Mouse (Mus musculus): ENCODE measurements around the gene E330021D16Rik. TPM values are rescaled to one million over a fixed set of nuclear protein-coding genes. Genes with fewer than 3 reads are reported as not detected.
A peak's percentile ranks its signal among the peaks of the same experiment; 100 is the strongest.
"Not testable (repeated sequence)": the region's sequence is repeated elsewhere in the genome, so short reads cannot be mapped to it uniquely, and the experiment has no call there.

The E330021D16Rik gene
- polyA plus RNA-seq, 1 experiment from 2014 or later = not detected

DNA sequence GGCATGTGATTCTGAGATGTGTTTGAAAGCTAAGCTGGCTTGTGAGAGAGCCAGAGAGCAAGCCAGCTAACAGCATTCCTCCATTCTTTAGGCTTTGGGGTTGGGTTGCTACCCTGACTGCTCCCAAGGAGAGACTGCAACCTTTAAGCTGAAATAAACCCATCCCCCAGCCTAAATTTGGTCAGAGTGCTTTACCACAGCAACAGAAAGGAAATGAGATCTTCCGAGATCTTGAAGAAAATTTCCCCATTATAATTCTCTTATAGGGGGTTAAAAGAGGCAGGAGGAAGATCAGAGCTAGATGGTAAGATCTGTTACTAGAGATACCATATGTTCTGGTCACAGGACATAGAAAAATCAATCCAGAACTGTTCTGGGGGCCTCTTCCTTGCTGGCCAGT lies 34.6 kb upstream of the E330021D16Rik start:
- Histone ChIP-seq H3K9ac (ENCODE audit: low read length) (no peak overlapping the region), H3K27me3 (ENCODE audit: control insufficient read depth, insufficient read depth, low read length) (no peaks in the 10 kb centered on the region), H3K36me3 (ENCODE audit: control insufficient read depth, insufficient read depth, low read length) (no peaks in the 10 kb centered on the region), H3K4me1 (ENCODE audit: control insufficient read depth, insufficient read depth, low read length) (no peaks in the 10 kb centered on the region), H3K9me3 (replicated peaks; ENCODE audit: control insufficient read depth, low read length) (peaks cover 6% of the 10 kb centered on the region; the same call in 1 of the 2 replicates), H3K27ac (ENCODE audit: low read length) (peak overlapping the region; percentile 46; the same call in 1 of the 2 replicates), H3K4me2 (ENCODE audit: low read depth, low read length) (no peak overlapping the region), H3K4me3 (replicated peaks; ENCODE audit: low read length) (no peak overlapping the region)
- WGBS = 92% methylated on average over 1 of the region's 1 CpGs
- ATAC-seq (ENCODE audit: insufficient read depth, low FRiP score) = no peak

DNA sequence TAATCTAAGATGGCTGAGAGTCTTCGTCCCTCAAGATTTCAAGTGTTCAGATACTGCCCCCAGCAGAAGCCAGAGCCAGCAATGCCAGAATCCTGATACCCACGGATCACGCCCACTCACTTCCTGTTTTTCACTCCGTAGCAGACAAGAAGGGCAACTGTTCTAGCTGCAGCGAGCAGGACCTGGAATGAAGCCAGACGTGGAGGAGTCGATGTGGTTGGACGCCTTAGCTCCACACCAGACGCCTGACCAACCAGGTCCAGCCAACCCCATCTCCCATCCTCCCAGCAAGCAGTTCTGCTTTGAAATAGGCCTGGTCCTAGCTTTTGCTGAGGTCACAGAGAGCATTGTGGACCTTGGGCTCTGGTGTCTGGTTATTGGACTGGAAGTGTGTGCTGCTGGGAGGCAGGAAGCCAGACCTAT lies 33.9 kb upstream of the E330021D16Rik start:
- peaks cover 11% of the 10 kb centered on the region for H3K9me3 ChIP-seq (replicated peaks; ENCODE audit: control insufficient read depth, low read length)
- peak; percentile 68 for ATAC-seq (ENCODE audit: insufficient read depth, low FRiP score)
- 43% methylated on average over 9 of the region's 9 CpGs for WGBS
- H3K27me3 ChIP-seq (ENCODE audit: control insufficient read depth, insufficient read depth, low read length) = no peaks in the 10 kb centered on the region
- H3K27ac ChIP-seq (ENCODE audit: low read length) = no peak overlapping the region
- H3K4me3 ChIP-seq (replicated peaks; ENCODE audit: low read length) = no peak overlapping the region
- no peaks in the 10 kb centered on the region for H3K4me1 ChIP-seq (ENCODE audit: control insufficient read depth, insufficient read depth, low read length)
- no peaks in the 10 kb centered on the region for H3K36me3 ChIP-seq (ENCODE audit: control insufficient read depth, insufficient read depth, low read length)
- no peak overlapping the region for H3K4me2 ChIP-seq (ENCODE audit: low read depth, low read length)
- no peak overlapping the region for H3K9ac ChIP-seq (ENCODE audit: low read length)

- not testable (repeated sequence) for H3K27me3 ChIP-seq (ENCODE audit: control insufficient read depth, insufficient read depth, low read length); H3K27ac ChIP-seq (ENCODE audit: low read length); H3K9ac ChIP-seq (ENCODE audit: low read length); H3K36me3 ChIP-seq (ENCODE audit: control insufficient read depth, insufficient read depth, low read length); H3K4me2 ChIP-seq (ENCODE audit: low read depth, low read length); H3K4me3 ChIP-seq (replicated peaks; ENCODE audit: low read length); ATAC-seq (ENCODE audit: insufficient read depth, low FRiP score); H3K4me1 ChIP-seq (ENCODE audit: control insufficient read depth, insufficient read depth, low read length)
- 62% methylated on average over 2 of the region's 2 CpGs for WGBS
- H3K9me3 ChIP-seq (replicated peaks; ENCODE audit: control insufficient read depth, low read length) = peaks cover 12% of the 10 kb centered on the region
Observed at GRCm38 (mm10) chr6:136439205-136439604, 23.8 kb upstream of the E330021D16Rik start.

GRCm38 (mm10) chr6:136436151-136436550 lies 20.8 kb upstream of the E330021D16Rik start:
- not testable (repeated sequence) for H3K4me1 ChIP-seq (ENCODE audit: control insufficient read depth, insufficient read depth, low read length); H3K9ac ChIP-seq (ENCODE audit: low read length); H3K36me3 ChIP-seq (ENCODE audit: control insufficient read depth, insufficient read depth, low read length); H3K9me3 ChIP-seq (replicated peaks; ENCODE audit: control insufficient read depth, low read length); H3K4me3 ChIP-seq (replicated peaks; ENCODE audit: low read length); ATAC-seq (ENCODE audit: insufficient read depth, low FRiP score); H3K27me3 ChIP-seq (ENCODE audit: control insufficient read depth, insufficient read depth, low read length); H3K27ac ChIP-seq (ENCODE audit: low read length); H3K4me2 ChIP-seq (ENCODE audit: low read depth, low read length)
- 89% methylated on average over 3 of the region's 3 CpGs for WGBS

DNA sequence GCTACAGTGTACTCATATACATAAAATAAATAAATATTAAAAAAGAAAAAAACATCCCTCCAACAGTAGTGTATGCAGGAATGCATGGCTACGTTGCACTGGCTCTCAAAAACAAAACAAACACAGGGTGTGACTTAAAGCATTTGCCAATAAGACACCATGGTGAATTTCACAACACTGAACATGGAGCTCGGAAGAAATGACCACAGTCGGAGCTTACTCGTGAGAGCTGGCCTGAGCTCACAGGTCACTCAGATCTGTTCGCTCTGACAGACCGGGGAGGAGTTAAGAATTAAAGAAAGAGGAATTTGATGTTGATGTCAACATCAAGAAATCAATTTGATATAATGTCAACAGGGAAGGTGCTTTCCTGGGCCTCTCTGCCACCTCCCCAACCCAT lies 18.2 kb upstream of the E330021D16Rik start:
- Histone ChIP-seq H3K36me3 (ENCODE audit: control insufficient read depth, insufficient read depth, low read length) (no peaks in the 10 kb centered on the region), H3K27me3 (ENCODE audit: control insufficient read depth, insufficient read depth, low read length) (no peaks in the 10 kb centered on the region), H3K9ac (ENCODE audit: low read length) (no peak overlapping the region), H3K27ac (ENCODE audit: low read length) (no peak overlapping the region), H3K4me1 (ENCODE audit: control insufficient read depth, insufficient read depth, low read length) (peaks cover 5% of the 10 kb centered on the region; the same call in 1 of the 2 replicates), H3K9me3 (replicated peaks; ENCODE audit: control insufficient read depth, low read length) (no peaks in the 10 kb centered on the region), H3K4me2 (ENCODE audit: low read depth, low read length) (no peak overlapping the region), H3K4me3 (replicated peaks; ENCODE audit: low read length) (no peak overlapping the region)
- 84% methylated on average over 6 of the region's 6 CpGs for WGBS
- no peak for ATAC-seq (ENCODE audit: insufficient read depth, low FRiP score)

GRCm38 (mm10) chr6:136431896-136432248 lies 16.5 kb upstream of the E330021D16Rik start:
- H3K27ac ChIP-seq (ENCODE audit: low read length) = no peak overlapping the region
- no peaks in the 10 kb centered on the region for H3K36me3 ChIP-seq (ENCODE audit: control insufficient read depth, insufficient read depth, low read length)
- no peaks in the 10 kb centered on the region for H3K27me3 ChIP-seq (ENCODE audit: control insufficient read depth, insufficient read depth, low read length)
- H3K4me3 ChIP-seq (replicated peaks; ENCODE audit: low read length) = no peak overlapping the region
- no peak overlapping the region for H3K4me2 ChIP-seq (ENCODE audit: low read depth, low read length)
- peaks cover 5% of the 10 kb centered on the region for H3K4me1 ChIP-seq (ENCODE audit: control insufficient read depth, insufficient read depth, low read length)
- 28% methylated on average over 7 of the region's 7 CpGs for WGBS
- ATAC-seq (ENCODE audit: insufficient read depth, low FRiP score) = no peak
- no peak overlapping the region for H3K9ac ChIP-seq (ENCODE audit: low read length)
- no peaks in the 10 kb centered on the region for H3K9me3 ChIP-seq (replicated peaks; ENCODE audit: control insufficient read depth, low read length)

DNA sequence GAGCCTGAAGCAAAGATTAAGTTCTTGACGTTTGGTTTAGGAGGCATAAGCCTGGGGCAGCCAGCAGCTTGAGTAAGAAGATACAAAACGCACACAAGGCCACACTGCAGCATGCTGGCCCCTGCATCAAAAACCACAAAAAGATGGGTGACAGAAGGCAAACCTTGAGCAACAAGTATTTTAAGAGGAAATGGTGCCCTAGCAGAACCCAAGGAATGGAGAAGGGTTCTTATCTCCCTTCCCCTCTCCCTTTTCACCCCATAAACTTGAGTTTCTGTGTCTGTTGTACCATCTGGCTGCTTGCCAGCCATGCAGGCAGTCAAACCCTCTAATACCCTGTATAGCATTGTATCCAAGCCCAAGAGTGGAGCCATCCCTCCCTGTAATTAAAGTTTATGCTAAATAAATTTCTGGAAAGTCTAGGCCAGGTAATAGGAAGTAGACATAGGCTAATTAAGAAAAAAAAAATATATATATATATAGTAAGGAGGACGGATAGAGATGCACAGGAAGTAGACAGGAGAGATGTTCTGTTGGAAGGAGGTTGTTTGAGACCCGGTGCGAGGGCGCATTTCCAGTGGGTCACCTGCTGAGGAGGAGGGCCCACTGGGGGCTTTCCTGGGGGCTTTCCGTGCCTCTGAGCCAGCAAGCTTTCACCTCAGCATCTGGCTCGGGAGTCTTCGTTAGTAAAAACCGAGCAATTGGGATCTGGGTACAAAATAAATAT lies 16.0 kb upstream of the E330021D16Rik start:
- no peak overlapping the region for H3K4me2 ChIP-seq (ENCODE audit: low read depth, low read length)
- H3K27me3 ChIP-seq (ENCODE audit: control insufficient read depth, insufficient read depth, low read length) = no peaks in the 10 kb centered on the region
- no peak for ATAC-seq (ENCODE audit: insufficient read depth, low FRiP score)
- H3K9ac ChIP-seq (ENCODE audit: low read length) = no peak overlapping the region
- WGBS = 51% methylated on average over 10 of the region's 10 CpGs
- peak overlapping the region; percentile 15; the same call in 1 of the 2 replicates for H3K27ac ChIP-seq (ENCODE audit: low read length)
- H3K9me3 ChIP-seq (replicated peaks; ENCODE audit: control insufficient read depth, low read length) = no peaks in the 10 kb centered on the region
- H3K4me3 ChIP-seq (replicated peaks; ENCODE audit: low read length) = no peak overlapping the region
- H3K4me1 ChIP-seq (ENCODE audit: control insufficient read depth, insufficient read depth, low read length) = peaks cover 5% of the 10 kb centered on the region
- H3K36me3 ChIP-seq (ENCODE audit: control insufficient read depth, insufficient read depth, low read length) = no peaks in the 10 kb centered on the region

DNA sequence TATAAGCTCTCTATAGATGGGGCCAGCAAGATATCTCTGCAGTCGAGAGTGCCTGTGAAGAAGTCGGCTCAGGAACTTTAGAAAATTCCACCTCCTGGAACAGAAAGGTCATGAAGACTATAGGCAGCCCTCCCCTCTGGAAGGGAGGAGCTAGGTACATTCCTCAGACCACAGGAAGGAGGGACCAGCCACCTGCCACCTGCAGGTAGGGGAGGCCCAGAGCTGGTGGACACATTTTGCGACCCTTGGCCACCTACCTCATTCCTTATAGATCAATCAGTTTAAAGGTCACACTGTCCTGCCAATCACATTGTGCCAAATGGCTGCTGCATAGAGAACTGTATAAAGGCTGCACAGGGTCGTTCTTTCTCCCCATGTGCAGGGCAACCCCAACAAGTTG lies 14.1 kb upstream of the E330021D16Rik start:
- no peaks in the 10 kb centered on the region for H3K9me3 ChIP-seq (replicated peaks; ENCODE audit: control insufficient read depth, low read length)
- no peak overlapping the region for H3K4me3 ChIP-seq (replicated peaks; ENCODE audit: low read length)
- no peaks in the 10 kb centered on the region for H3K27me3 ChIP-seq (ENCODE audit: control insufficient read depth, insufficient read depth, low read length)
- H3K4me1 ChIP-seq (ENCODE audit: control insufficient read depth, insufficient read depth, low read length) = peaks cover 5% of the 10 kb centered on the region
- WGBS = 38% methylated on average over 4 of the region's 4 CpGs
- H3K27ac ChIP-seq (ENCODE audit: low read length) = peak overlapping the region; percentile 17; the same call in 1 of the 2 replicates
- peak; percentile 63; the same call in 1 of the 2 replicates for ATAC-seq (ENCODE audit: insufficient read depth, low FRiP score)
- no peaks in the 10 kb centered on the region for H3K36me3 ChIP-seq (ENCODE audit: control insufficient read depth, insufficient read depth, low read length)
- H3K4me2 ChIP-seq (ENCODE audit: low read depth, low read length) = no peak overlapping the region
- H3K9ac ChIP-seq (ENCODE audit: low read length) = no peak overlapping the region

DNA sequence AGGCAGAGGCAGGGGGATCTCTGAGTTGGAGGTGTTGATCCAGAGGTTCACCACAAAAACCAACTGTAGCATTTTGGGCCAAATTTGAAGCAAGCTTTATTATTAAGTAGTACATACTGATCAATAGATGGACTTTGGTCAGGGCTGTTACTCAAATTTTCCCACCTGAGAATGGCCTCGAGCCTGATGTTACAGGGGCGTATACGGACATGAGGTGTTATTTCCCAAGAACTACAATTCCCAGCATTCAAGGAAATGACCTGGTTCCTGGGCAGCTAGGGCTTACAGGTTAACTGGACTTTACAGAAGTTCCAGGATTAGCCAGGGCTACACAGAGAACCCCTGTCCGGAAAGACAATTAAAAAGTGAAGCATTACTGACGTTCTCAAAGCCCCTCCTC lies 13.0 kb upstream of the E330021D16Rik start:
- Histone ChIP-seq H3K27me3 (ENCODE audit: control insufficient read depth, insufficient read depth, low read length) (no peaks in the 10 kb centered on the region), H3K4me2 (ENCODE audit: low read depth, low read length) (no peak overlapping the region), H3K9ac (ENCODE audit: low read length) (no peak overlapping the region), H3K27ac (ENCODE audit: low read length) (no peak overlapping the region), H3K4me3 (replicated peaks; ENCODE audit: low read length) (no peak overlapping the region), H3K36me3 (ENCODE audit: control insufficient read depth, insufficient read depth, low read length) (no peaks in the 10 kb centered on the region), H3K9me3 (replicated peaks; ENCODE audit: control insufficient read depth, low read length) (no peaks in the 10 kb centered on the region), H3K4me1 (ENCODE audit: control insufficient read depth, insufficient read depth, low read length) (peaks cover 5% of the 10 kb centered on the region)
- no peak for ATAC-seq (ENCODE audit: insufficient read depth, low FRiP score)
- WGBS = 77% methylated on average over 5 of the region's 5 CpGs

Measured in stomach, embryonic 16.5 days (tissue).